In the genomic region with DNA sequence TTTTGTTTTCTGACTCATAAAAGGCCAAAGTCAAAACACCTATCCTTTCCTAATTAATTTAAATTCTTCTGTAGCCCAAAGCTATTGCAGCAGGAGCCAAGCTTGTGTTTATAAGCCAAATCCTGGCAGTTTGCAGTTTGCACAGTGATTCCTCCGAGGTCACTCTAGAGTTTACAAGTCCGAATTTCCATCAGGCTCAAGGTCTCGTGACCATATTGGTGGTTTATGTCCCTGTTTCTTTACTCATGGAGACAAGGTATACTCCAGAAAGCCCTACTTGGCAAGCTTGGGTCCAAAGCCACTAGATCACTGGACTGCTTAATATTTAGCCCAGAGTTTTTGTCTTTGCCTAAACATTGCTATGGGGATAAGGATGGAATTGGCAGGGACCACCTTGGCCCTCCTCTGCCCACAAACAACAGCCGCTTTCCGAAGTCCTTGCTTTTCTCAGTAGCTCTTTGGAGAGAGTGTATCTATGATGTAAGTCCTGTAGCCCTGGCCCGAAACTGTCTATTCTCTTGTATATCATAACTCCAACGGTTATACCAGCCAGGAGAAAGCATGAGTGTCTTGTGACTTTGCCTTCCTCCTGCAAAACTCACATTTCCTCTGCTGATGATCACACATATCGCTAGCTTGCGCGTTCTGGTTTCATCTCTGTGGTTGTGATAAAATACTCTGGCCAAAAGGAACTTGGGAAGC, we compare ENCODE assay signal across 28 mouse cellular contexts. TPM values are rescaled to one million over a fixed set of nuclear protein-coding genes. Genes with fewer than 3 reads are reported as not detected.
DNase-seq lines count a peak whose midpoint lies in the region; ATAC-seq and TF ChIP-seq lines count a peak whose summit lies in the region.
"Had no signal": no experiment of that assay in that cellular context is flagged by ENCODE, and none has a peak within 500 bp of the region (broad histone marks: within the 10 kb centered on the region; RNA-seq: fewer than 3 reads in every experiment).

No protein-coding gene starts in this region.

- peaks cover 9% of the 10 kb centered on the region; the same call in 1 of the 2 replicates for H3K79me2 ChIP-seq in liver, adult 2 months (ENCODE audit: control insufficient read depth, insufficient read depth, low read length)

- no peak overlapping the region for H3K27ac ChIP-seq in heart, embryonic 12.5 days (ENCODE audit: poor library complexity, severe bottlenecking)
- peak overlapping the region; percentile 88 for H3K27ac ChIP-seq in liver, adult 2 months (replicated peaks; ENCODE audit: insufficient read depth, low read depth, low read length)
- H3K27ac ChIP-seq in liver, embryonic 11.5 days (ENCODE audit: low read depth, low read length): no peak overlapping the region
- H3K27ac ChIP-seq: embryonic facial prominence, embryonic 10.5 days; forebrain, embryonic 15.5 days; heart, embryonic 10.5 days; midbrain, embryonic 13.5 days; neural tube, embryonic 12.5 days had no signal

- no peak for TF ChIP-seq CTCF in liver, adult 2 months (IDR thresholded peaks at IDR 0.05; ENCODE audit: low read depth, low read length)

- H3K9me3 ChIP-seq in heart, embryonic 12.5 days (replicated peaks): peaks cover 6% of the 10 kb centered on the region
- H3K9me3 ChIP-seq in liver, embryonic 11.5 days (ENCODE audit: control insufficient read depth, low read length): no peaks in the 10 kb centered on the region; the same call in 1 of the 2 replicates
- H3K9me3 ChIP-seq: embryonic facial prominence, embryonic 10.5 days; forebrain, embryonic 15.5 days; heart, embryonic 10.5 days; limb, embryonic 10.5 days; megakaryocyte, embryonic 14.5 days; midbrain, embryonic 13.5 days; neural tube, embryonic 12.5 days had no signal

- no peak for TF ChIP-seq POLR2A in liver, adult 2 months (IDR thresholded peaks at IDR 0.05; ENCODE audit: extremely low read depth, insufficient read depth, low read length)

- no peak overlapping the region for H3K4me3 ChIP-seq in heart, embryonic 12.5 days
- H3K4me3 ChIP-seq in liver, adult 2 months (ENCODE audit: insufficient read depth, low read depth, low read length): no peak overlapping the region
- H3K4me3 ChIP-seq in liver, embryonic 11.5 days (ENCODE audit: low read depth, low read length): no peak overlapping the region
- H3K4me3 ChIP-seq: embryonic facial prominence, embryonic 10.5 days; forebrain, embryonic 15.5 days; heart, embryonic 10.5 days; limb, embryonic 10.5 days; megakaryocyte, embryonic 14.5 days; midbrain, embryonic 13.5 days; neural tube, embryonic 12.5 days had no signal

- no peak overlapping the region for H3K4me2 ChIP-seq in heart, embryonic 12.5 days
- no peak overlapping the region for H3K4me2 ChIP-seq in liver, embryonic 11.5 days
- H3K4me2 ChIP-seq: forebrain, embryonic 15.5 days; midbrain, embryonic 13.5 days; neural tube, embryonic 12.5 days had no signal

- WGBS in heart, embryonic 12.5 days: 91% methylated on average over 10 of the region's 10 CpGs
- 33% methylated on average over 10 of the region's 10 CpGs for WGBS in liver, adult 2 months
- 88% methylated on average over 10 of the region's 10 CpGs for WGBS in liver, embryonic 11.5 days

- H3K9ac ChIP-seq in heart, embryonic 12.5 days: no peak overlapping the region
- no peak overlapping the region for H3K9ac ChIP-seq in liver, adult 2 months (ENCODE audit: low read depth, low read length)
- no peak overlapping the region for H3K9ac ChIP-seq in liver, embryonic 11.5 days (ENCODE audit: low read depth, low read length)
- H3K9ac ChIP-seq: forebrain, embryonic 15.5 days; liver, embryonic 14.5 days; midbrain, embryonic 13.5 days; neural tube, embryonic 12.5 days had no signal

- DNase-seq in heart, adult 11 months: peak; percentile 87
- peak; percentile 91 for DNase-seq in liver, adult 2 months (ENCODE audit: extremely low read depth, low read depth, low spot score)
- no peak for DNase-seq in liver, embryonic 11.5 days (ENCODE audit: low spot score)
- peak; percentile 53 for DNase-seq in yolk sac, embryonic 10.5 days (ENCODE audit: low spot score)
- DNase-seq in thymus, postnatal 25 days: no peak
- DNase-seq: adrenal gland, postnatal 14 days; cerebellum, adult 11 months; cerebellum, postnatal 10 days; gastrocnemius, postnatal 14 days; kidney, adult 11 months; kidney, postnatal 10 days had no signal

- H3K4me1 ChIP-seq in heart, embryonic 12.5 days (replicated peaks): peaks cover 10% of the 10 kb centered on the region; the same call in 1 of the 2 replicates
- H3K4me1 ChIP-seq in liver, adult 2 months (ENCODE audit: control insufficient read depth, insufficient read depth, low read length): peaks cover 24% of the 10 kb centered on the region
- peaks cover 5% of the 10 kb centered on the region; the same call in 1 of the 2 replicates for H3K4me1 ChIP-seq in liver, embryonic 11.5 days (replicated peaks; ENCODE audit: control insufficient read depth, insufficient read depth, low read length)
- H3K4me1 ChIP-seq: forebrain, embryonic 15.5 days; heart, embryonic 10.5 days; limb, embryonic 10.5 days; midbrain, embryonic 13.5 days; neural tube, embryonic 12.5 days had no signal

- peaks cover 49% of the 10 kb centered on the region for H3K36me3 ChIP-seq in heart, embryonic 12.5 days
- H3K36me3 ChIP-seq in liver, adult 2 months (ENCODE audit: control insufficient read depth, insufficient read depth, low read length): peaks cover 34% of the 10 kb centered on the region
- H3K36me3 ChIP-seq in liver, embryonic 11.5 days (ENCODE audit: control insufficient read depth, insufficient read depth, low read length): peaks cover 50% of the 10 kb centered on the region

- ATAC-seq in heart, embryonic 12.5 days (ENCODE audit: insufficient number of reproducible peaks, low FRiP score): no peak
- no peak for ATAC-seq in liver, embryonic 11.5 days (replicated peaks; ENCODE audit: low FRiP score)
- peak; percentile 50 for ATAC-seq in granulocyte monocyte progenitor cell, adult 5-6 weeks (replicated peaks; ENCODE audit: poor library complexity, severe bottlenecking)
- ATAC-seq: forebrain, embryonic 15.5 days; midbrain, embryonic 13.5 days had no signal

- no peaks in the 10 kb centered on the region for H3K27me3 ChIP-seq in heart, embryonic 12.5 days (replicated peaks)
- no peaks in the 10 kb centered on the region for H3K27me3 ChIP-seq in liver, adult 2 months (ENCODE audit: control insufficient read depth, insufficient read depth, low read length)
- no peaks in the 10 kb centered on the region for H3K27me3 ChIP-seq in liver, embryonic 11.5 days (replicated peaks; ENCODE audit: control insufficient read depth, insufficient read depth, low read length)
- H3K27me3 ChIP-seq: forebrain, embryonic 15.5 days; megakaryocyte, embryonic 14.5 days; midbrain, embryonic 13.5 days; neural tube, embryonic 12.5 days had no signal

RNA-seq across cellular contexts. Expression of a gene that starts 5.0 kb away (rescaled TPM):
- not detected in 2 replicates for polyA plus RNA-seq in heart, embryonic 12.5 days (2016; fragmentation: Nextera tagmentation; extraction: Ambion mirVana)
- total RNA-seq in liver, adult 2 months (2014; rRNA removed): 0.83 TPM in 1 of 2 replicates, not detected in the other
- not detected in 2 replicates for polyA plus RNA-seq in liver, adult 2 months (2012; rRNA removed)
- polyA plus RNA-seq in liver, embryonic 11.5 days (2014; fragmentation: Nextera tagmentation; extraction: Ambion mirVana): not detected in 2 replicates
- total RNA-seq in granulocyte monocyte progenitor cell, adult 5-6 weeks (2014; fragmentation: Nextera tagmentation): not detected in 2 replicates
- not detected in 2 replicates for total RNA-seq in granulocyte monocyte progenitor cell, adult 5-6 weeks (2017)
- total RNA-seq: gastrocnemius, postnatal 14 days; heart, postnatal 10 days; layer of hippocampus, postnatal 25 days had no signal
- polyA plus RNA-seq: cortical plate, adult 2 months; embryonic facial prominence, embryonic 10.5 days; forebrain, embryonic 15.5 days; heart, embryonic 10.5 days; hindbrain, embryonic 11.5 days; limb, embryonic 10.5 days; lung, embryonic 16.5 days; midbrain, embryonic 13.5 days; neural tube, embryonic 12.5 days; spleen, adult 2 months; testis, adult 2 months had no signal

RNA-seq across cellular contexts. Expression of a gene that starts 14.0 kb away (rescaled TPM):
- 51.3 and 52.2 TPM in 2 replicates for polyA plus RNA-seq in heart, embryonic 12.5 days (2016; fragmentation: Nextera tagmentation; extraction: Ambion mirVana)
- total RNA-seq in liver, adult 2 months (2014; rRNA removed): 69.1 and 84.2 TPM in 2 replicates
- 115 and 144 TPM in 2 replicates for polyA plus RNA-seq in liver, adult 2 months (2012; rRNA removed)
- polyA plus RNA-seq in liver, embryonic 11.5 days (2014; fragmentation: Nextera tagmentation; extraction: Ambion mirVana): 66.7 and 70.9 TPM in 2 replicates
- 130 and 164 TPM in 2 replicates for total RNA-seq in granulocyte monocyte progenitor cell, adult 5-6 weeks (2014; fragmentation: Nextera tagmentation)
- 115 and 139 TPM in 2 replicates for total RNA-seq in granulocyte monocyte progenitor cell, adult 5-6 weeks (2017)

RNA-seq across cellular contexts. Expression of a gene that starts 19.4 kb away (rescaled TPM):
- 40.1 and 42.6 TPM in 2 replicates for polyA plus RNA-seq in heart, embryonic 12.5 days (2016; fragmentation: Nextera tagmentation; extraction: Ambion mirVana)
- total RNA-seq in liver, adult 2 months (2014; rRNA removed): 7.3 and 9.5 TPM in 2 replicates
- 5.0 and 5.1 TPM in 2 replicates for polyA plus RNA-seq in liver, adult 2 months (2012; rRNA removed)
- polyA plus RNA-seq in liver, embryonic 11.5 days (2014; fragmentation: Nextera tagmentation; extraction: Ambion mirVana): 29.8 and 32.9 TPM in 2 replicates
- total RNA-seq in granulocyte monocyte progenitor cell, adult 5-6 weeks (2014; fragmentation: Nextera tagmentation): 36.6 and 48.8 TPM in 2 replicates
- total RNA-seq in granulocyte monocyte progenitor cell, adult 5-6 weeks (2017): 41.3 and 45.8 TPM in 2 replicates

Comparison
In these comparisons a context has a peak if more than half of its experiments do, and no peak if none do; other contexts are left out.
1. DNase-seq: peak in heart, adult 11 months (single experiment), liver, adult 2 months (single experiment) and yolk sac, embryonic 10.5 days (single experiment); none in liver, embryonic 11.5 days (single experiment) and thymus, postnatal 25 days (single experiment).